Mouse (Mus musculus): ENCODE data around the gene Gm10408. TPM values are rescaled to one million over a fixed set of nuclear protein-coding genes. Genes with fewer than 3 reads are reported as not detected.
"Not testable (repeated sequence)": the region's sequence is repeated elsewhere in the genome, so short reads cannot be mapped to it uniquely, and the experiment has no call there.

Gm10408 gene
- not detected in 2 replicates for polyA plus RNA-seq (2015; fragmentation: Nextera tagmentation; extraction: Ambion mirVana)

GRCm38 (mm10) chr14:3449079-3449478 is at the start of gene Gm10408:
Gm10408 (plus strand) TSS chr14:3449379.
- not testable (repeated sequence) for H3K27me3 ChIP-seq (replicated peaks); H3K9me3 ChIP-seq; H3K27ac ChIP-seq; H3K4me2 ChIP-seq (replicated peaks); H3K9ac ChIP-seq; H3K36me3 ChIP-seq; ATAC-seq; H3K4me3 ChIP-seq (replicated peaks); H3K4me1 ChIP-seq (replicated peaks)
- no CpG with 5 or more reads among the region's 3 CpGs for WGBS

- not testable (repeated sequence) for H3K9ac ChIP-seq; H3K27me3 ChIP-seq (replicated peaks); H3K4me3 ChIP-seq (replicated peaks); H3K36me3 ChIP-seq; H3K4me2 ChIP-seq (replicated peaks); ATAC-seq; H3K4me1 ChIP-seq (replicated peaks); H3K27ac ChIP-seq; H3K9me3 ChIP-seq
- no CpG with 5 or more reads among the region's 32 CpGs for WGBS
Observed at GRCm38 (mm10) chr14:3412314-3412713, 36.9 kb upstream of the Gm10408 start, which contains the start of gene Gm10409. Gm10409 (plus strand) TSS chr14:3412614.

- not testable (repeated sequence) for H3K27ac ChIP-seq; H3K27me3 ChIP-seq (replicated peaks); ATAC-seq; H3K9ac ChIP-seq; H3K4me3 ChIP-seq (replicated peaks); H3K9me3 ChIP-seq; H3K4me2 ChIP-seq (replicated peaks); H3K36me3 ChIP-seq; H3K4me1 ChIP-seq (replicated peaks)
- no CpG with 5 or more reads among the region's 2 CpGs for WGBS
Observed at GRCm38 (mm10) chr14:3427803-3428202, 21.4 kb upstream of the Gm10408 start, which contains the start of gene Gm3005. Gm3005 (plus strand) TSS chr14:3428103.

Other genes with a start within 250 kb of the Gm10408 start
- gene D830030K20Rik, start 240.9 kb upstream of the Gm10408 start, polyA plus RNA-seq (2015; fragmentation: Nextera tagmentation; extraction: Ambion mirVana) = 3.6 and 4.5 TPM in 2 replicates
- gene Gm2956, start 116.8 kb upstream of the Gm10408 start, polyA plus RNA-seq (2015; fragmentation: Nextera tagmentation; extraction: Ambion mirVana) = not detected in 2 replicates
- gene Gm10413, start 54.3 kb upstream of the Gm10408 start, polyA plus RNA-seq (2015; fragmentation: Nextera tagmentation; extraction: Ambion mirVana) = not detected in 2 replicates
- 0.62 and 0.88 TPM in 2 replicates for gene Gm10409, start 36.8 kb upstream of the Gm10408 start, polyA plus RNA-seq (2015; fragmentation: Nextera tagmentation; extraction: Ambion mirVana)
- 0.16 and 0.30 TPM in 2 replicates for gene Gm3005, start 21.3 kb upstream of the Gm10408 start, polyA plus RNA-seq (2015; fragmentation: Nextera tagmentation; extraction: Ambion mirVana)
- gene Gm3012, start 185.1 kb downstream of the Gm10408 start, polyA plus RNA-seq (2015; fragmentation: Nextera tagmentation; extraction: Ambion mirVana) = not detected in 2 replicates
- gene Gm3020, start 202.7 kb downstream of the Gm10408 start, polyA plus RNA-seq (2015; fragmentation: Nextera tagmentation; extraction: Ambion mirVana) = 0.62 and 0.88 TPM in 2 replicates
- not detected in 2 replicates for gene Gm3043, start 239.4 kb downstream of the Gm10408 start, polyA plus RNA-seq (2015; fragmentation: Nextera tagmentation; extraction: Ambion mirVana)

Data from intestine, embryonic 15.5 days (tissue).